Mouse (Mus musculus) brown adipose tissue, adult 24 weeks (tissue): Measurements from ENCODE around the gene Tesmin. TPM values are rescaled to one million over a fixed set of nuclear protein-coding genes. Genes with fewer than 3 reads are reported as not detected.

Source experiments
- H3K27ac ChIP-seq: fragments of 200-500 bp; replicated peaks from 2 replicates; pipeline ENCODE4 v1.5.1; 2012; ENCODE audit warnings: low read depth, mild to moderate bottlenecking, low read length
- H3K4me1 ChIP-seq: fragments of 200-500 bp; 2 replicates; pipeline ENCODE4 v1.6.1; 2012; ENCODE audit warnings: low read length, mixed read lengths; ENCODE audit not compliant: control insufficient read depth, insufficient read depth, insufficient read length
- H3K4me3 ChIP-seq: fragments of 200-500 bp; 2 replicates; pipeline ENCODE4 v1.5.1; 2012; ENCODE audit warnings: low read depth, mild to moderate bottlenecking, low read length, moderate library complexity; ENCODE audit not compliant: insufficient read depth
- polyA plus RNA-seq: library from polyadenylated mRNA; stranded (reverse); fragments of >200 nt; gene quantifications from 2 replicates; pipeline ENCODE4 v1.2.4, GENCODE M21; 2012; ENCODE audit not compliant: missing spikeins, insufficient read depth, insufficient read length

Gene Tesmin
- polyA plus RNA-seq, 1 experiment: not detected

- no peak overlapping the region for H3K27ac ChIP-seq
- no peaks in the 10 kb centered on the region for H3K4me1 ChIP-seq
- H3K4me3 ChIP-seq: no peak overlapping the region
These were observed 30.6 kb downstream of the Tesmin start for GRCm38 (mm10) chr19:3419251-3419650.

DNA sequence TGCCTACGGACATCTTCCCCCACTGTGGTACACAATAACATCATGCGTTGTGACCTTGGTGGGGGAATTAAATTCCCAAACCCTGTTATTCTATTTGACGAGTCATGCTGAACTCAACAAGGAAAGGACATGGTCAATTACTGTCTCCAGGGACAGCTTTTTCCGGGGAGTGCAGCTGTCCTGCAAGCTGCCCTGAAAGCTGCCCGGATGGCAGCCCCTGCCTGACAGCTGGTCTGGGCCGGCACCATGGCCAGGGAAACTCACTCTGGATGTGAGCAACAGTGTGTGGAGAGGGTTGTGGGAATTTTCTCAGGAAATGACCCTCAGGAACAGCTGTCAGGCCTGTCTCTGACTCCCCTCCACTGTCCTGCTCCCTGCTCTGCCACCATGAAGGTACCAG, 33.8 kb downstream of the Tesmin start:
- Histone ChIP-seq H3K4me3 (no peak overlapping the region), H3K4me1 (no peaks in the 10 kb centered on the region), H3K27ac (no peak overlapping the region)

- no peak overlapping the region for H3K4me3 ChIP-seq
These were observed 34.3 kb downstream of the Tesmin start for GRCm38 (mm10) chr19:3422981-3423380.

GRCm38 (mm10) chr19:3424214-3424613, 35.6 kb downstream of the Tesmin start:
- no peak overlapping the region for H3K27ac ChIP-seq
- H3K4me3 ChIP-seq: no peak overlapping the region
- H3K4me1 ChIP-seq: no peaks in the 10 kb centered on the region

More at GRCm38 (mm10) chr19:3422981-3423380, 34.3 kb downstream of the Tesmin start:
- H3K27ac ChIP-seq: no peak overlapping the region
- no peaks in the 10 kb centered on the region for H3K4me1 ChIP-seq

DNA sequence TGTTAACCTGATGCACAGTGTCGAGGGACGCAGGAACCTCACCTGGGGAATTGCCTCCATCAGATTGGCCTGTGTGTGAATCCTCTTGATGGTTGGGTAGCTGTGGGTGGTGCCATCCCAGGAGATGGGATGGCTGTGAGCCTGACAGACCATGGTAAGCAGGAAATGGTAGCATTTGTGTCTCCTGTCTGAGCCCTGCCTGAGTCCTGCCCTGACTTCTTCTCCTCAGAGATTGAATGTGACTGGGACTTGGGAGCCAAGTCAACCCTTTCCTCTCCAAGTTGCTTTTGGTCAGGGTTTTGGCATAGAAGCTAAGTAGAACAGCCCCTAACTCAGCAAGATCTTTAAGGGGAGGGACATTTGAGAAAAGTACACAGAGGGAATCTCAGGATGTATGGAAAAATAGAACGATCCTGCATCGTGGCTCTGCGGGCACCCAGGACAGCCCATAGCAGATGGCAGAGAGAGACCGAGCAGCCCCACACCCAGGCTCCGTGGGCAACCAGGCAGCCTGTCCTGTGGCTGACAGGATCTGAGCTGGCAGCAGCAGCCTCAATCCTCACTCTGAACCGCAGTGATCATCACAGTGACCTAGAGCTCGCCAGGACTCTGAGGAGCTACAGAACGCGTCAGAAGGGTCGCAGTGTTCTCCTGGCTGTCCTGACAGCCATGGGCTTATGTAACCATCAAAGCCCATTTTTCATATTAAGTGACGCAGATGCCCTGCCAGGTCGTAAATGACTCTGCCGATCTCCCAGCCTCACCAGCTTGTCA, 39.6 kb downstream of the Tesmin start:
- H3K27ac ChIP-seq: no peak overlapping the region
- H3K4me1 ChIP-seq: no peaks in the 10 kb centered on the region
- H3K4me3 ChIP-seq: no peak overlapping the region

GRCm38 (mm10) chr19:3429156-3429816, 40.6 kb downstream of the Tesmin start:
- H3K4me3 ChIP-seq: no peak overlapping the region

GRCm38 (mm10) chr19:3431066-3431465, 42.4 kb downstream of the Tesmin start:
- Histone ChIP-seq H3K4me1 (no peaks in the 10 kb centered on the region), H3K4me3 (no peak overlapping the region)

More at GRCm38 (mm10) chr19:3429156-3429816, 40.6 kb downstream of the Tesmin start:
- H3K27ac ChIP-seq: no peak overlapping the region
- H3K4me1 ChIP-seq: no peaks in the 10 kb centered on the region

GRCm38 (mm10) chr19:3431969-3432368, 43.3 kb downstream of the Tesmin start:
- no peaks in the 10 kb centered on the region for H3K4me1 ChIP-seq
- H3K4me3 ChIP-seq: no peak overlapping the region
- no peak overlapping the region for H3K27ac ChIP-seq

More at GRCm38 (mm10) chr19:3431066-3431465, 42.4 kb downstream of the Tesmin start:
- no peak overlapping the region for H3K27ac ChIP-seq

GRCm38 (mm10) chr19:3434124-3434523, 45.5 kb downstream of the Tesmin start:
- Histone ChIP-seq H3K4me3 (no peak overlapping the region), H3K27ac (no peak overlapping the region), H3K4me1 (no peaks in the 10 kb centered on the region)

DNA sequence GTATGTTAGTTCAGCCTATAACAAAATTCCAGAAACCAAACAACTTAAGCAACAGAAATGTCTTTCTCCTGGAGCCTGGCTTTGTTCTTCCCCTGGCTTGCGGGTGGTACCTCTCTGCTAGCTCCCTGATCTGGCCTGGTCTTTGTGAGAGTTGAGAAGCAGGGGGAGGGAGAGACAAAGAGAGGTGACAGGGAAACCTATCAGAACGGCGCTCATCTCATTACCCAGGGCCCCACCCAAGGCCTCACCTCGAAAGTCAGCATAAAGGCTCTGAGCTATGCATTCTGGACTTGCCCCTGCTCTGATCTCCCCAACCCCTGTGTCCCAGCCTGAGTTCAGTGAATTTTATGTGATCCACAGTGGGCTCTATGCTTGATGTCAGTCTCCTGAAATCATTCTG, 46.0 kb downstream of the Tesmin start:
- H3K4me3 ChIP-seq: no peak overlapping the region
- no peak overlapping the region for H3K27ac ChIP-seq

DNA sequence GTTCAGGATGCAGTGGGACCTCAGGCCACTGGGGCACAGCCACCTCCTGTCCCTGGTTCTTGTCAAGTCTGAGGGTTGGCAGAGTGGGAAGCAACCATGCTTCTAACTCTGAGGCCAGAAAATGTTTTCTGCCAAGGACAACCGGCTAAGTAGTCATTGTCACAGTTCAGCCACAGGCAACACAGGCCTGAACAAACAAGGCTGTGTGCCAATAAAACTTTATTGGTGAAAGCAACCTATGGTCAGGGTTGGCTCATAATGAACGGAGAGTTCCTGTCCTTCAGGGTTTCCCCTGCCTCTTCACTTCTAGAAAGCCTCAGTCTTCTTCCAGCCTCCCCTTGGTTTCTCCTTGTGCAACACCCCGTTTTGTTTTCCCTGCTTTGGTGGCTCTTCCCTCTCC, 47.2 kb downstream of the Tesmin start:
- no peak overlapping the region for H3K4me3 ChIP-seq
- H3K27ac ChIP-seq: no peak overlapping the region
- H3K4me1 ChIP-seq: no peaks in the 10 kb centered on the region

More for the DNA sequence above, 46.0 kb downstream of the Tesmin start:
- no peaks in the 10 kb centered on the region for H3K4me1 ChIP-seq

- H3K27ac ChIP-seq: no peak overlapping the region
- H3K4me3 ChIP-seq: no peak overlapping the region
- H3K4me1 ChIP-seq: no peaks in the 10 kb centered on the region
These were observed 48.2 kb downstream of the Tesmin start for GRCm38 (mm10) chr19:3436840-3437239.

DNA sequence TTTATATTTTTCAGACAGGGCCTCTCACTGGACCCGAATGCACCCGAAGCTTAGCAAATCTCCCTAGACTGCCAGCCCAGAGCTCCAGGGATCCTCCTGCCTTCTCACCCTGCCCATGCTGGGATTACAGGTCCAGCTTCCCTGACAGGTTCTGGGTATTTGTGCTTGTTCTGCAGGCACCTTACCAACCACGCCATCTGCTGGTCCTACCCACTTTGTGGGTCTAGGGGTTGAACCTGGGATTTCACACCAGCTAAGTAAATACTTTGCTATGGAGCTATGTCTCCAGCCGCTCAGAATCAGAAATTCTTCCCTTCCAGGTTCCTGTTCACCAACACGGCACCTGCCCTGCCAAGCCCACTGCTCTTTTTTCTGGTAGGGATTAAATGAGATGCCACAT, 49.3 kb downstream of the Tesmin start:
- no peaks in the 10 kb centered on the region for H3K4me1 ChIP-seq
- no peak overlapping the region for H3K4me3 ChIP-seq
- H3K27ac ChIP-seq: no peak overlapping the region

- Histone ChIP-seq H3K4me1 (no peaks in the 10 kb centered on the region), H3K4me3 (no peak overlapping the region), H3K27ac (no peak overlapping the region)
These were observed 52.0 kb downstream of the Tesmin start for GRCm38 (mm10) chr19:3440667-3441066.

GRCm38 (mm10) chr19:3441092-3441491, 52.4 kb downstream of the Tesmin start:
- H3K4me3 ChIP-seq: no peak overlapping the region
- no peak overlapping the region for H3K27ac ChIP-seq

GRCm38 (mm10) chr19:3447348-3447747, 58.7 kb downstream of the Tesmin start:
- Histone ChIP-seq H3K4me3 (no peak overlapping the region), H3K27ac (no peak overlapping the region), H3K4me1 (no peaks in the 10 kb centered on the region)

More at GRCm38 (mm10) chr19:3441092-3441491, 52.4 kb downstream of the Tesmin start:
- H3K4me1 ChIP-seq: no peaks in the 10 kb centered on the region
